Mouse (Mus musculus) neural tube, embryonic 14.5 days (tissue): Measurements from ENCODE around the gene Kcnk12. TPM values are rescaled to one million over a fixed set of nuclear protein-coding genes. Genes with fewer than 3 reads are reported as not detected.
A peak's percentile ranks its signal among the peaks of the same experiment; 100 is the strongest.

ENCODE experiments used
- ATAC-seq: fragments of 200-750 bp; cut with Nextera tagmentation; 2 replicates; pipeline ENCODE4 v1.8.0; 2017; ENCODE audit warnings: low read depth, mild to moderate bottlenecking, moderate TSS enrichment, moderate library complexity
- H3K27ac ChIP-seq: fragments of 300-500 bp; sonication (generic); 2 replicates; pipeline ENCODE4 v1.5.1; 2014; ENCODE audit warnings: low read depth, mild to moderate bottlenecking, control low read depth, low read length, moderate library complexity, mixed read lengths
- H3K27me3 ChIP-seq: fragments of 300-500 bp; sonication (generic); 2 replicates; pipeline ENCODE4 v1.6.1; 2014; ENCODE audit warnings: low read length; ENCODE audit not compliant: control insufficient read depth, insufficient read depth
- H3K36me3 ChIP-seq: fragments of 300-500 bp; sonication (generic); 2 replicates; pipeline ENCODE4 v1.6.1; 2014; ENCODE audit warnings: low read length, mixed read lengths; ENCODE audit not compliant: control insufficient read depth, insufficient read depth
- H3K4me1 ChIP-seq: fragments of 300-500 bp; sonication (generic); 2 replicates; pipeline ENCODE4 v1.6.1; 2014; ENCODE audit warnings: low read length; ENCODE audit not compliant: control insufficient read depth, insufficient read depth
- H3K4me2 ChIP-seq: fragments of 300-500 bp; sonication (generic); 2 replicates; pipeline ENCODE4 v1.6.1; 2014; ENCODE audit warnings: mild to moderate bottlenecking, low read depth, low read length, control low read depth
- H3K4me3 ChIP-seq: fragments of 300-500 bp; sonication (generic); 2 replicates; pipeline ENCODE4 v1.5.1; 2014; ENCODE audit warnings: low read depth, low read length, control low read depth, mixed read lengths
- H3K9ac ChIP-seq: fragments of 300-500 bp; sonication (generic); replicated peaks from 2 replicates; pipeline ENCODE4 v1.6.1; 2014; ENCODE audit warnings: low read depth, mild to moderate bottlenecking, control low read depth, low read length, mixed read lengths
- H3K9me3 ChIP-seq: fragments of 300-500 bp; sonication (generic); 2 replicates; pipeline ENCODE4 v1.6.1; 2016; ENCODE audit warnings: low read length; ENCODE audit not compliant: control insufficient read depth
- WGBS: fragments of 180-500 bp; shearing (Covaris S2); extraction: QIAGEN DNeasy Blood & Tissue Kit; methylation state at CpG from one replicate; pipeline ENCODE4 v1.1.7; 2014; 5-methylcytosine and 5-hydroxymethylcytosine counted together
- polyA plus RNA-seq: library from polyadenylated mRNA; unstranded; fragments of >200 nt; fragmentation: Nextera tagmentation; extraction: Ambion mirVana; gene quantifications from 2 replicates; pipeline ENCODE4 v1.2.1, GENCODE M21; 2014

Kcnk12 gene
- polyA plus RNA-seq, 1 experiment from 2014 or later: 1.3 TPM

DNA sequence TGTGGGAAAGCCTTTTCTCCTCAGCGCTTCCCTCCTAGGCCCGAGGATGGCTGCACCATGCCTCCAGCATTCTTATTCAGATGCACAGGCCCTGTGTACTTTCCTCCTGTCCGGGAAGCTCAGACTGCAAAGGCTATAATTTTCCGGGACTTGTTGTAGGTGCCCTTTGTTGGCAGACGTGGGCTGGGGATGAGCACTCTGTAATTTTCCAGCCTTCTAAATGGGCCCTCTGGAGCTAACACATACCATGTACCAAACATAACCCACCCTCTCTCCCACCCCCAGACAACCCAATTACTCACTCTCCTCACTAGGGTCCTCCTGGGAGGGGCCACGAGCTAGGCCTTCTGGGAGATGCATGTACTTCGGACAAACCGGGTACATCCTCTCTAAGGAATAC is 22.8 kb downstream of the Kcnk12 start:
- H3K9ac ChIP-seq: no peak overlapping the region
- H3K4me2 ChIP-seq: no peak overlapping the region
- no peak overlapping the region for H3K27ac ChIP-seq
- WGBS: 86% methylated on average over 8 of the region's 8 CpGs
- ATAC-seq: no peak
- H3K4me1 ChIP-seq: no peaks in the 10 kb centered on the region
- no peaks in the 10 kb centered on the region for H3K27me3 ChIP-seq
- H3K4me3 ChIP-seq: no peak overlapping the region
- H3K9me3 ChIP-seq: no peaks in the 10 kb centered on the region
- H3K36me3 ChIP-seq: no peaks in the 10 kb centered on the region

- Histone ChIP-seq H3K36me3 (no peaks in the 10 kb centered on the region), H3K9ac (no peak overlapping the region), H3K4me3 (no peak overlapping the region), H3K27ac (no peak overlapping the region), H3K27me3 (no peaks in the 10 kb centered on the region), H3K4me1 (no peaks in the 10 kb centered on the region), H3K4me2 (no peak overlapping the region), H3K9me3 (no peaks in the 10 kb centered on the region)
- WGBS: 88% methylated on average over 3 of the region's 3 CpGs
- no peak for ATAC-seq
Observed at GRCm38 (mm10) chr17:87773175-87773574, 24.6 kb downstream of the Kcnk12 start.

GRCm38 (mm10) chr17:87770766-87771165 is 27.0 kb downstream of the Kcnk12 start:
- no peaks in the 10 kb centered on the region for H3K27me3 ChIP-seq
- H3K4me3 ChIP-seq: no peak overlapping the region
- H3K4me1 ChIP-seq: no peaks in the 10 kb centered on the region
- no peak overlapping the region for H3K9ac ChIP-seq
- H3K36me3 ChIP-seq: no peaks in the 10 kb centered on the region
- no peak overlapping the region for H3K27ac ChIP-seq
- no peak for ATAC-seq
- WGBS: 55% methylated on average over 5 of the region's 5 CpGs
- no peaks in the 10 kb centered on the region for H3K9me3 ChIP-seq
- no peak overlapping the region for H3K4me2 ChIP-seq

DNA sequence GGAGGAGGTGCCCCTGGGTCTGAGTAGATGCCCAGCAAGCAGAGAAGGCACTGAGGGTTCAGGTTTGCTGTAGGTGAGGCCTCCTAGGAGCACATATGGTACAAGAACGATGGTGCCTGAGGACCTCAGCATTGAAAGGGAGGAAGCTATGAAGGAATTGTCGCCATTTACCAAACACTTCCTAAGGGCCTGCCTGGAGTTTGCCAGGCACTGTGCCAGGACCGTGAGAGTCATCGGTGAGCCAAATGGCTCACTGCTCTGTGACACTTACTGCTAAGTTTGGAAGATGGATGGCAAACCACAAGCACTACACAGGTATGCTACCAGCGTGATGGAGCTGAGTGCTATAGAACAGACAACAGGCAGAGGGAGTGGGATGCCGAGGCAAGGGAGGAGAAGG is 30.9 kb downstream of the Kcnk12 start:
- no peaks in the 10 kb centered on the region for H3K4me1 ChIP-seq
- WGBS: 88% methylated on average over 6 of the region's 6 CpGs
- no peaks in the 10 kb centered on the region for H3K27me3 ChIP-seq
- H3K9ac ChIP-seq: no peak overlapping the region
- H3K4me3 ChIP-seq: no peak overlapping the region
- H3K9me3 ChIP-seq: no peaks in the 10 kb centered on the region
- H3K27ac ChIP-seq: no peak overlapping the region
- H3K4me2 ChIP-seq: no peak overlapping the region
- no peak for ATAC-seq
- H3K36me3 ChIP-seq: no peaks in the 10 kb centered on the region

DNA sequence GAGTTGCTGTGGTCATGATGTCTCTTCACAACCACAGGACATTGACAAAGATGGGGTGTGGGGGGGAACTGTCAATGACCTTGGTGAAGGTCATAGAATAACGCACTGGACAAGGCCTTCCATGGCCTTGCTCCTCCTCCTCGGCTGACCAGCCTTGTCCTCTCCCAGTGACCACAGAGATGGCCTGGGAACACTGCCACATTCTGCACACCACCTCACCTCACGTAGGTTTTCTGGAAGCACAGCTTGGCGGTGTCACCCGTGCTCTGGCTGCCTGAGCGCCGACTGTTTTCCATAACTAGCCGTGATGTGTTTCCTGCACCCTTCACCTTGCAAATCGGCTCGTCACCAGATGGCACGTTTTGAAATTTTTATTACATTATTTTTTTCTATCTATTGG is 32.8 kb downstream of the Kcnk12 start:
- H3K9me3 ChIP-seq: no peaks in the 10 kb centered on the region
- H3K27me3 ChIP-seq: no peaks in the 10 kb centered on the region
- no peak overlapping the region for H3K4me3 ChIP-seq
- 97% methylated on average over 11 of the region's 11 CpGs for WGBS
- H3K36me3 ChIP-seq: no peaks in the 10 kb centered on the region
- ATAC-seq: no peak
- H3K4me1 ChIP-seq: no peaks in the 10 kb centered on the region
- H3K27ac ChIP-seq: no peak overlapping the region
- no peak overlapping the region for H3K4me2 ChIP-seq
- H3K9ac ChIP-seq: no peak overlapping the region

GRCm38 (mm10) chr17:87763146-87763545 is 34.6 kb downstream of the Kcnk12 start:
- Histone ChIP-seq H3K4me1 (no peaks in the 10 kb centered on the region), H3K4me2 (no peak overlapping the region), H3K27me3 (no peaks in the 10 kb centered on the region), H3K9ac (no peak overlapping the region), H3K9me3 (no peaks in the 10 kb centered on the region), H3K4me3 (no peak overlapping the region), H3K36me3 (no peaks in the 10 kb centered on the region), H3K27ac (no peak overlapping the region)
- WGBS: 46% methylated on average over 7 of the region's 7 CpGs
- ATAC-seq: no peak

DNA sequence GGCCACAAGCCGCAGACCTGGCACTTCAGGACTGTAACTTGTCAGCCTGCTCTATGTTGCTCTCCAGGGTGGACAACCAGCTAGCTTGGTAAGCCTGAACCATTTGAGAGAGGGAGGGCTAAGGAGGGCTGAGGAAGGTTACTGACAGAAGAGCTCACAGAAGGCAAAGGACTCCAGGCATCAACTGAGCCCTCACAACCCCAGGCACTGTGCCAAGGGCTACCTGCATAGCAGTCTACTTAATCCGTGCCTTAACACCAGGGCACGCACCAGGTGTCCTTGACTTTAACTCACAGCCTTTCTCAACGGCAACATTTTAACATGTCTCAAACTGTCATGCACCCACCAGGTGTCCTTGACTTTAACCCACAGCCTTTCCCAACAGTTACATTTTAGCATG is 37.5 kb downstream of the Kcnk12 start:
- H3K36me3 ChIP-seq: no peaks in the 10 kb centered on the region
- WGBS: 89% methylated on average over 4 of the region's 4 CpGs
- H3K27ac ChIP-seq: no peak overlapping the region
- H3K4me1 ChIP-seq: no peaks in the 10 kb centered on the region
- no peak overlapping the region for H3K4me2 ChIP-seq
- ATAC-seq: no peak
- H3K27me3 ChIP-seq: no peaks in the 10 kb centered on the region
- H3K4me3 ChIP-seq: no peak overlapping the region
- no peak overlapping the region for H3K9ac ChIP-seq
- no peaks in the 10 kb centered on the region for H3K9me3 ChIP-seq

DNA sequence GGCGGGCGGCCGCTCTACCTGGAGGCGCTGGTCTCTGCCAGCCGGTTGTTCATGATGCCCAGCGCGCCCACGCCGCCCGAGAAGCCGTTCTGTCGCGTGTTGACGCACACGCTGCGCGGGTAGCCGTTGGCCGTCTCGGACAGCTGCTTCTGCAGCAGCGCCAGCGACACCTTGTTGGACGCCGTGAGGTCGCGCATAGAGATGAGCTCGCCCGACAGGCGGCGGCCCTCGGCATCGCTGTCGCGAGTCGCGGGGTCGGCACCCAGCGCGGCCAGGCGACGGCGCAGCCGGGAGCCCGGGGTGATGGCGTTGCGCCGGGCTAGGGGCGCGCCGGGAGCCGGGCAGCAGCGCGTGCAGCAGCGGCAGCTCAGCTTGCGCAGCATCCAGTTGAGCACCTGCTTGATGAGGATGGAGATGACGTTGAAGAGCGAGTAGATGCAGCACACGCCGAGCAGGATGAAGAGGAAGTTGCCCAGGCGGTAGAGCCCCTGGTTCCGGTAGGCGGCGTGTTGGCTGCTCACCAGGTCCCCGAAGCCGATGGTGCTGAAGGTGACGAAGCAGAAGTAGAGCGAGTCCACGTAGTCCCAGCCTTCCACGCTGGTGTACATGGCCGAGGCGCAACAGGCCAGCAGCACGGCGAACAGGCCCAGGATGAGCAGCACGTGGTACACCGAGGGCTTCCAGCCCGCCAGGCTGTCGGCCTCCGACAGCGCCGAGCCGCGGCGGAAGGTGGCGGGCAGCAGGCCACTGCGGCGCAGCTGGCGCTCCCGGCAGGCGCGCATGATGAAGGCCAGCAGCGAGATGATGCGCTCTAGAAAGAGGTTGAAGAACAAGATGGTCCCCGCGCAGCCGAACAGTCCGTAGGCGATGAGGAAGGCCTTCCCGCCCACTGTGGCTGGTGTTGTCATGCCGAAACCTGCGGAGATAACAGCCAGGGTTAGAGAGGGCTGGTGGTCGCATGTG is 51.6 kb downstream of the Kcnk12 start:
- Histone ChIP-seq H3K27me3 (0 out of 2 replicates have a peak, but pooled peaks cover 3% of the 10 kb centered on the region), H3K9me3 (no peaks in the 10 kb centered on the region), H3K9ac (peak overlapping the region; percentile 56), H3K4me1 (peaks cover 5% of the 10 kb centered on the region; the same call in 1 of the 2 replicates), H3K4me3 (peak overlapping the region; percentile 54), H3K36me3 (no peaks in the 10 kb centered on the region), H3K27ac (peak overlapping the region; percentile 29), H3K4me2 (peak overlapping the region; percentile 92)
- ATAC-seq: peak; percentile 83
- 1% methylated on average over 101 of the region's 101 CpGs for WGBS
